Mouse (Mus musculus): ENCODE measurements around the gene Col4a3bp.

Gene Col4a3bp

GRCm38 (mm10) chr13:96542081-96542889 lies at the start of gene Col4a3bp, which contains the start of gene Polk:
Col4a3bp (plus strand) TSS chr13:96542618.
Polk (minus strand) TSS chr13:96542579.
- DNase-seq (ENCODE audit: low spot score in 2 of 2): peak; percentile 89 to 94

GRCm38 (mm10) chr13:96496630-96497029 lies 45.8 kb upstream of the Col4a3bp start:
- no peak for DNase-seq (ENCODE audit: low spot score in 2 of 2)

- no peak for DNase-seq (ENCODE audit: low spot score in 2 of 2)
These were observed 42.5 kb upstream of the Col4a3bp start for GRCm38 (mm10) chr13:96499891-96500290.

GRCm38 (mm10) chr13:96505661-96506060 lies 36.8 kb upstream of the Col4a3bp start:
- DNase-seq (ENCODE audit: low spot score in 2 of 2): no peak

GRCm38 (mm10) chr13:96506313-96506712 lies 36.1 kb upstream of the Col4a3bp start:
- no peak for DNase-seq (ENCODE audit: low spot score in 2 of 2)

- DNase-seq (ENCODE audit: low spot score in 2 of 2): no peak
These were observed 34.9 kb upstream of the Col4a3bp start for GRCm38 (mm10) chr13:96507541-96507940.

- DNase-seq (ENCODE audit: low spot score in 2 of 2): no peak
These were observed 31.8 kb upstream of the Col4a3bp start for GRCm38 (mm10) chr13:96510635-96511034.

- no peak for DNase-seq (ENCODE audit: low spot score in 2 of 2)
These were observed 31.2 kb upstream of the Col4a3bp start for GRCm38 (mm10) chr13:96511262-96511661.

- DNase-seq (ENCODE audit: low spot score in 2 of 2): no peak
These were observed 30.5 kb upstream of the Col4a3bp start for GRCm38 (mm10) chr13:96511893-96512292.

GRCm38 (mm10) chr13:96514154-96514942 lies 28.1 kb upstream of the Col4a3bp start:
- no peak for DNase-seq (ENCODE audit: low spot score in 2 of 2)

GRCm38 (mm10) chr13:96516249-96516648 lies 26.2 kb upstream of the Col4a3bp start:
- DNase-seq (ENCODE audit: low spot score in 2 of 2): no peak

- no peak for DNase-seq (ENCODE audit: low spot score in 2 of 2)
These were observed 25.1 kb upstream of the Col4a3bp start for GRCm38 (mm10) chr13:96517335-96517734.

GRCm38 (mm10) chr13:96521294-96521693 lies 21.1 kb upstream of the Col4a3bp start:
- no peak for DNase-seq (ENCODE audit: low spot score in 2 of 2)

- DNase-seq (ENCODE audit: low spot score in 2 of 2): no peak
These were observed 15.4 kb upstream of the Col4a3bp start for GRCm38 (mm10) chr13:96527022-96527421.

- DNase-seq (ENCODE audit: low spot score in 2 of 2): no peak
These were observed 14.6 kb upstream of the Col4a3bp start for GRCm38 (mm10) chr13:96527856-96528255.

- DNase-seq (ENCODE audit: low spot score in 2 of 2): no peak
These were observed 13.6 kb upstream of the Col4a3bp start for GRCm38 (mm10) chr13:96528776-96529175.

GRCm38 (mm10) chr13:96529542-96529941 lies 12.9 kb upstream of the Col4a3bp start:
- no peak for DNase-seq (ENCODE audit: low spot score in 2 of 2)

- no peak for DNase-seq (ENCODE audit: low spot score in 2 of 2)
These were observed 12.4 kb upstream of the Col4a3bp start for GRCm38 (mm10) chr13:96530064-96530463.

- DNase-seq (ENCODE audit: low spot score in 2 of 2): no peak
These were observed 10.2 kb upstream of the Col4a3bp start for GRCm38 (mm10) chr13:96532176-96532575.

GRCm38 (mm10) chr13:96533742-96534141 lies 8.7 kb upstream of the Col4a3bp start:
- DNase-seq (ENCODE audit: low spot score in 2 of 2): no peak

- DNase-seq (ENCODE audit: low spot score in 2 of 2): no peak
These were observed 5.4 kb upstream of the Col4a3bp start for GRCm38 (mm10) chr13:96536821-96537572.

GRCm38 (mm10) chr13:96538103-96538502 lies 4.3 kb upstream of the Col4a3bp start:
- DNase-seq (ENCODE audit: low spot score in 2 of 2): no peak
